Mouse (Mus musculus) G1E-ER4 (cell line): Measurements from ENCODE around the gene Odam. TPM values are rescaled to one million over a fixed set of nuclear protein-coding genes. Genes with fewer than 3 reads are reported as not detected.

Source experiments
- GATA1 ChIP-seq: IDR thresholded peaks from one replicate; pipeline ENCODE4 v1.8.0; 2012; ENCODE audit warnings: low read length, inconsistent platforms
- polyA plus RNA-seq: library from polyadenylated mRNA; stranded (reverse); fragments of >175 nt; gene quantifications from 2 replicates; pipeline ENCODE4 v1.2.3, GENCODE M21; 2012

Gene Odam
- not detected in 2 replicates for polyA plus RNA-seq

DNA sequence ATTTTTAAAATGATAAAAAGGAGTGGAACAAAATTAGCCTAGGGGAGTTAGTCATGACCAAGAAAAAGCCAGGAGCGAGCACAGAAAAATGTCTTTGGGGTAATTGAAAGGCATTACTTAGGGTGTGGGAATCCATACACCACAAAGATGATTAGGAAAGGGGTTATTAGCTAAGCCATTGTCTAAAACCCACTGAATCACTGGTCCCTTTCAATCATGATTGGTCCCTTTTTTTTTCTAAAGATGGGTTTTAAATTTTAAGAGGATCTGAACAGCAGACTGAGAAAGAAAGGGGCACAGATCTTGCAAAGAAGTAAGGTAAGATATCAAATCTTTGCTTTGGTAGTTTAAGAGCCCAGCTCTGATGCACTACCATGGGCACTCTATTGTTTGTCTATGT is at the start of gene Odam:
TSS of gene Odam (plus strand) at position 301 of the 400 bp plus-strand sequence.
- no peak for TF ChIP-seq GATA1

DNA sequence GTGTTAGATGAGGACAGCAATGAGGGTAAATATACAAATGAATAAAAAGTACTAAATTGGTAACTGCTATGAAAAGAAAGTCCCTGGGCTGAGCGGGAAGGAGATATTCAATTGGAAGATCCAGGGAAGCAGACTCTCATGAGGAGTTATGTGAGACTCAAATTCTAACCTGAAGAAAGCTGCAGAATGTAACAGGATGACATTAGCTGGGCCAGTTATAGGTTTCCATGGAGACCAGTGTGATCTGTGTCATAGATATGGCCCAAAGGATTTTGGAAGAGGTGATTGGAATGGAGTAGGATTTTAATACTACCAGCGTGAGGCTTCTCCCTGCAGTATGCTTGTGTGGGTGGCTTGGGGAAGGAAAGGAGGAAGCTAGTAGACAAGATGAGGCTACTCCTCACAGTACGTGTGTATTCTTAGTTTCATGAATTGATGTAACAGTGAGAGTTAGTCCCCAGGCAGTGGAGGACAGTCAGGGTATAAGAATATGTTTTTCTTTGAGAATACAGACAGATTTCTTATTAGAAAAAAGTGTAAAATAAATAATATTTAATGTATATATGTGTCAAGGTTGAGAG is 29.6 kb upstream of the Odam start:
- TF ChIP-seq GATA1 = no peak

DNA sequence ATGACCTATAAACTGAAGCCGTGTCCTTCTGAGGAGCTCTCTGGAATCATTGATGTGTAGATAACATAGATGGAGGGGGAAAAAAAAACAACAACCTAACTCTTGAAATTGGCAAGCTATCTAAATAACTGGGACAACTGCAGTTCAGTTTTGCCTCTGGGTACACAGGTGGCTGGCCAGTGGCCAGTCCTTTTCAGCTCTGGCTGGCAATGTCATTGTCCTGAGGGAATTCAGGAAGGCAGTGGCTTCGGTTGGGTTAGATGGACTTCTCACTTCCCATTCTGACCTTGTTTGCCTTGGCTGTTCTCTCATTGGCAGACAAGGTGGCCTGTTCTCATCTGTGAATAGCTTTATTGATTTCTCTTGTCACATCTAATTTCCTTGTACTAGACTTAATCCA is 14.7 kb upstream of the Odam start:
- no peak for TF ChIP-seq GATA1

DNA sequence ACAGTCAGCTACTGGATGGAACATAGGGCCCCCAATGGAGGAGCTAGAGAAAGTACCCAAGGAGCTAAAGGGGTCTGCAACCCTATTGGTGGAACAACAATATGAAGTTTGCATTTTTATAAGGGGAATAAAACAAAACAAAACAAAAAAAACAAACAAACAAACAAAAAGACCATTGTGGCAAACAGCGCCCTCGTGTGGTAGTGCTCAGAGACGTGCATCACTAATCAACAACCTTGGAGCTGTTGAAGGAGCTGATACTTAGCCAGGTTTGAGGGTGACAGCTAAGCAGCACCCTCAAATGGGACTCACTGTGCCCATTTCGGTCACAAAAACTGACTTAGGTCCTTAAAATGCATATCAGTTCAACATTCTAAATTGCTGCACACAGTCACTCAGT is 13.4 kb upstream of the Odam start:
- no peak for TF ChIP-seq GATA1

DNA sequence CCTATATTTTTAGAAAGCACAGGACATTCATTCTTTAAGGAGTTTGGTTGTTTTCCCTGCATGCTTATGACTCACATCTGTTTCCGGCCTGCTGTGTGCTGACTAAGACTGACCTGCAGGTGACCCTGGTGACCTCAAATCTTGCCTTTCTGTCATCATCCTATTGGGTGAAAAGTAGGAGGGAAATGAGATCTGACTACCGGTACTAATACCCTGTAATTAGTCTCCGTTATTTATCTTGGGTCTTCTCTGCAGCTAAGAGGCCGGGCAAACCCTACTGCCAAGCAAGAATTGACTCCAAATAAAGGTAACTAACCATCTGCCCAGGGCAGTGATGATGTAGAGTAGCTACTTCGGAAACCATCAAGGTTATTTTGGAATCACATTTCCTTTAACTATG is 40.5 kb downstream of the Odam start, which contains the start of gene Csn3:
TSS of gene Csn3 (plus strand) at position 208 of the 400 bp plus-strand sequence.
- no peak for TF ChIP-seq GATA1

DNA sequence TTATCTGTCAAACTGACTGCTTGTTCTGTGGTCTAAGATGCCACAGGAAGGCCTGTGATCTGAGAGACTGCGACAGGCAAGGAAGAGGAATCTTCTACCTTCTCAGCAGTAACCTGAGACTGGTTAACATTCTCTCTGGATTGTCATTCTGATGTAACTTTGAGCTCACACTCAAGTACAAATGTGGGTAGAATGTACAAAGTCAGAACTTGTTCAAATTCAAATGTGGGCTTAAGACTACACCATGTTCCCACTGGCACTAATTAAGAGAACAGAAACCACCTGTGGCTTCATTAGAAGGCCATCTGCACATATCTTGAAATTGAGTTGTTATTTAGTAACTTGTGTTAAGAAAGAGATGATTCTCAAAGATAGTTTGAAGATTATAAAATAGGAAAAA is 46.8 kb downstream of the Odam start:
- no peak for TF ChIP-seq GATA1

DNA sequence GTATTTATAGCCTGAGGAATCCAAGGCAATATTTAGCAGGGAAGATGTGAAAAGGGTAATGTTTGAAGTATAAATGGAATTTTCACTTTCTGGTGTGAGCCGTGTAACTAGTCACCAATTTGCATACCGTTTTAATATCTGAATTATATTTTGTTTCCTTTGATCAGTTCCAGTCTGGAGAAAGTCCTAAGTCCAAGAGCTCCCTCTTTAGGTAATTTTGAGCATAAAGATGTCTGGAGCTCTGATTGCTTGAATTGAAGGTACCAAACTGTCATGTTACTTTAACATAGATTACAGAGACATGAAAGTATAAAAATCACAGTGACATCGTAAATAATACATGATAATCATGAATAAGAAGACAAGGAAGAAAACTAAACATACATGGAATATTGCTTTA is 55.9 kb downstream of the Odam start:
- TF ChIP-seq GATA1 = no peak

DNA sequence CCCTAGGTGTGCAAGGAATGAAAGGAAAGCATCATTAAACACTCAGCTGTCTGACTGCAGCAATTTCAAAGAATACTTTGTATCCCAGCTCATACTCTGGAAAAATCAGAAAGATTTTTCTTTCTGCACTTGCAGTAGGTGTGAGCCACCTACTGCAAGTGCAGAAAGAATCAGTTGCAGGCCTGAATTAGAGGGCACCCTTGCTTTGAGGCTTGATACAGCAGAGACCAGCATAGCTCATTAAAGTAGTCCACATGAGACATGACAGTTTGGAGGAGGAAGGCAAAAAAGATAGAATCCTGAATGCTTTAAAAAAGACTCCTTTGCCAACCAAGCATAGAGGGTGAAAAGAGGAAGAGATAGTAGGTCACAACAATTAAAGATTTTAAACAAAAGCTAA is 57.7 kb downstream of the Odam start:
- TF ChIP-seq GATA1 = no peak

Other genes starting within 250 kb of the Odam start
- not detected in 2 replicates for gene Csn1s1, start 218.8 kb upstream of the Odam start, polyA plus RNA-seq
- gene Csn2, start 185.4 kb upstream of the Odam start, polyA plus RNA-seq = not detected in 2 replicates
- gene Csn1s2a, start 110.5 kb upstream of the Odam start, polyA plus RNA-seq = not detected in 2 replicates
- gene Csn1s2b, start 76.9 kb upstream of the Odam start, polyA plus RNA-seq = not detected in 2 replicates
- gene Prr27, start 59.3 kb upstream of the Odam start, polyA plus RNA-seq = not detected in 2 replicates
- not detected in 2 replicates for gene Csn3, start 40.5 kb downstream of the Odam start, polyA plus RNA-seq
- gene 2310003L06Rik, start 84.4 kb downstream of the Odam start, polyA plus RNA-seq = not detected in 2 replicates
- not detected in 2 replicates for gene Gm28434, start 84.5 kb downstream of the Odam start, polyA plus RNA-seq
- not detected in 2 replicates for gene Cabs1, start 94.4 kb downstream of the Odam start, polyA plus RNA-seq
- gene Smr3a, start 117.5 kb downstream of the Odam start, polyA plus RNA-seq = not detected in 2 replicates
- gene Smr2, start 201.5 kb downstream of the Odam start, polyA plus RNA-seq = not detected in 2 replicates
- not detected in 2 replicates for gene Gm11116, start 226.5 kb downstream of the Odam start, polyA plus RNA-seq